Mouse (Mus musculus) layer of hippocampus, adult 11-12 months (tissue): ENCODE measurements around the gene Spa17.

Experiments used
- DNase-seq: peaks from one replicate; pipeline ENCODE4 v3.0.0; 2022; ENCODE audit warnings: low spot score

Spa17 gene

GRCm38 (mm10) chr9:37616770-37617169 lies 3.2 kb upstream of the Spa17 start:
- DNase-seq = peak; percentile 55

DNA sequence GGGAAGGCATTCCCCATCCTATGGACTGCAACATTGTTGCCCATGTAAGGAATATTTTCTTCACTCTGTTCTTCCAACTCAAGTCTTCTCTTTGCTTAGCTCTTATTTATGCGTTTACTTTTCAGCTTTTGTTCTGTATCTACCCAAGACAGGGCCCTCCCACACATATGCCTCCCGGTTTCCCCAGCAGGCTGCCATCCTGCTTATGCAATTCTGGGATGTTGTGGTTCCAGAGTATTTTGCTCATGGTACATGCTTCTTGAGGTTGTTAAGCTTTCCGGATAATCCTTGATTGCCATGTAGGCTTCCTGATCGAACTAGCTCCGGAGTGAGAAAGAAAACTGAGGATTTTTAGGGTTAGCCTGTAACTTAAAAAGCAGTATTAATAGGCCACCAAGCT lies 1.7 kb upstream of the Spa17 start:
- DNase-seq = no peak

DNA sequence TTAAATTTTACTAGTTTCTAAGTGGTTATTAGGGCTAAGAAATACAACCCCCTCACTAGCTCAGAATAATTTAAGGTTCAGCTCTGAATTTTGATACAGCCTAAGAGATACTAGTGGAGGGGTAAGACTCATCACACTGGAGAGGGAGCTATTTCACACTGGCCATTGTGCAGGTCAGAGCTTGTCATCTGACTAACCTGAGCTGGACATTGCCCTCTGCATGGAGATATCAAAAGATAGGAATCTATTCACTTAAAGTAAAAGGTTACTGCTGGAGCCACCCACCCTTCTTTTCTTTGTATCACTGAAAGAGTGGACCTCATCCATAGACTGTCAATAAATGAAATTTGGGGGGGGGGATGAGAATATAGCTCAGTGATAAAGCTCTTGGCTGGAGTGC lies 794 bp upstream of the Spa17 start:
- DNase-seq = no peak

- no peak for DNase-seq
These were observed 374 bp upstream of the Spa17 start for GRCm38 (mm10) chr9:37613911-37614280.

- no peak for DNase-seq
These were observed 4.0 kb downstream of the Spa17 start for GRCm38 (mm10) chr9:37609558-37609957.

GRCm38 (mm10) chr9:37605089-37605488 lies 8.4 kb downstream of the Spa17 start:
- no peak for DNase-seq

- DNase-seq = no peak
These were observed 12.8 kb downstream of the Spa17 start for GRCm38 (mm10) chr9:37600538-37601205.

- no peak for DNase-seq
These were observed 14.9 kb downstream of the Spa17 start for GRCm38 (mm10) chr9:37598637-37599036.

DNA sequence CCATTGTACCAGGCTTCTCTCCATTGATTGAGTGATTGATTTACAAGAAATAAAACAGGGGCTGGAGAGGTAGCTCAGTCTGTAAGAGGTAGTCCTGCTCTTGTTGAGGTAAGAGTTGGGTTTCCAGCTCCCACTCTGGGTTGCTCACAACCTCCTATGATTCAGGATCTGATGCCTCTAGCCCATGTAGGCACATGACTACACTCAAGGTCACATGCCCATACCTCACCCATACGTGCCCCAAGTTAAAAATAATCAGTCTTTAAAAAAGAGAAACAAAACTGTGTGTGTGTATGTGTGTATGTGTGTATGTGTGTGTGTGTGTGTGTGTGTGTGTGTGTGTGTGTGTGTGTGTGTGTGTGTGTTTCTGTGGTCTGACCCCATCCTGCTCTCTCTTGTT lies 18.0 kb downstream of the Spa17 start:
- DNase-seq = no peak

GRCm38 (mm10) chr9:37593690-37594089 lies 19.8 kb downstream of the Spa17 start:
- DNase-seq = no peak

DNA sequence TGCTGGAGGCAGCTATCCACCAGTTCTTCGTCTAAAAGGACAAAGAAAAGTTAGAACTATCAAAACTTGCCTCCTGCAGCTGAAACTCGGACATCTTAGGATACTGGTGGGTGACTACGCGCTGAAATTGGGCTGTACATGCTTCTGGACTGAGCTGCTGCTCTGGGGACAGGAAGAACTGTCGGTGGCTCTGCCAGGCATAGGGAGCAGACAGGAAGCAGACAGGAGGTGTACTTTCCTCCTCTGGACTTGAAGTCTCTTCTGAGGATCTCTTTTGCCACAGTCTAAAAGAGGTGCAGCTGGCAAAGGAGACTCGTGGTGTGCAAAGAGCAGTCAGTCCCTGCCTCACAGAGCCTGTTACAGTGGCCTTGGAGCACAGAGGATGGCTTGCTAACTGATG lies 20.9 kb downstream of the Spa17 start:
- DNase-seq = no peak

DNA sequence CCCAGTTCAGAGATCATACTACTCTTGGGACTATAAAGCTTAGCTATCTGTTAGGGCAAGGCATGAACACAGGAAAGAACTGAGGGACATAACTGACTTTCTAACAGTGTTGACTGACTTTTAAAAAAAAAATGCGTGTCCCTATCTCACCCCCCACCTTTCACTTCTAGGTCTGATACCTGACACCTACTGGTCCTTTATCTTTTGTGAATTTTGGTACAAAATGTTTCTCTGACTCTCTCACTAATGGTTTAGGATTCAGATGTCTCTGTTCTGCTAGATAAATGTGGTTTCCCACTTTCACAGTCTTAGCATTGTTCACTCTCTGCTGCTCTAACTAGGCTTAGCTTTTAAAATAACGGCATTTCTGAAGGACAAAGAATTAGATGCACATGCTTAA lies 21.5 kb downstream of the Spa17 start:
- no peak for DNase-seq

- no peak for DNase-seq
These were observed 23.1 kb downstream of the Spa17 start for GRCm38 (mm10) chr9:37590381-37590780.

DNA sequence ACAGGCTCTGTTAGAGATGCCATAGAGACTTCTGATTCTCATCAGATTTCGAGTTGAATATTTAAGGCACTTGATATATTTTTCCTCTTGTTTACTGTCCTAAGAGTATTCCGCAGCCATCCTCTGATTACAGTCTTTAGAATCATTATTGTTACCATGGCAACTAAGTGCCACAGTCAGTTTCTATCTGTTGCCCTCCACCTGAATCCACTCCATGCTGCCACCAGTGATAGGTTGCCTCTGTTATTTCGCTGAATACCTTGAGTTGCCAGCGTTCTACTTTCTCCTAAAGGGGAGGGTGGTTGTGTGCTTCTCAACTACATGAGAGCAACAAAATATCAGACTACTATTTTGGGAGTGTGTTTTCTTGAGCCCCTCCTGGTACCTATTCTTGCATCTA lies 26.8 kb downstream of the Spa17 start:
- DNase-seq = no peak

DNA sequence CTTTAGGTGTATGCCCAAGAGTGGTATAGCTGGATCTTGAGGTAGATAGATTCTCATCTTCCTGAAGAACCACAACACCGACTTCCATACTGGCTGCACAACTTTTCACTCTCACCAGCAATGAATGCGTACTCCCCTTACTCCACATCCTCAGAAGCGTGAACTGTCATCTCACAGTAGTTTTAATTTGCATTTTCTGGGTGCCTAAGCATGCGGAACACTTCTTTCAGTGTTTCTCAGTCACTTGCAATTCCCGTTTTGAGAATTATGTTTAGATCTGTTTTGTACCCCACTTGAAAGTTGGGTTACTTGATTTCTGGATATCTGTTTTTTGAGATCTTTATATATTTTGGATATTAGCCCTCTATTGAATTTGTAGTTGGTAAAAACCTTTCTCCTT lies 29.9 kb downstream of the Spa17 start:
- DNase-seq = no peak

DNA sequence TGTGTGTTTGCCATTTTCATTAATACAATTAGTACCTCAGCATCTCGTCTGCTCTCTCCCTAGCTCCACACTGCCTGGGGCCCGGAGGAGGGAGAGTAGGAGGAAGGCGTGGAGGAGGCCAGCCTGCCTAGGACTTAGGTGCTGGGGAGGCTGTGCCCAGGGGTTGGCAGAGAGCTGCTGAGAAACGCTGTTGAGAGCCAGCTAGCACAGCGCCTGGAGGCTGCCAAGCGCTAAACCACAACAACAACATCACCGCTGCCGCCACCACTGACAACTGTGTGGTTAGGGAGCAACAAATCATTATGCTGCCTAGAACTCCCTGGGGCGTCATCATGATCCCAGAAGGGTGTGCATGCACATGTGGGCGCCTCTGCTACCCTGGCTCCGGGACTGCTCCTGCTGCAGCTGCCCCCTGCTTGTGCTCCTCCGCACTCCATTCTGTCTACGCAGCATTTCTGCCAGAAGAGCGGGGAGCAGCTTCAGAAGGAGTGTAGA lies 37.0 kb downstream of the Spa17 start:
- DNase-seq = peak; percentile 55

GRCm38 (mm10) chr9:37572204-37572876 lies 41.2 kb downstream of the Spa17 start:
- no peak for DNase-seq

DNA sequence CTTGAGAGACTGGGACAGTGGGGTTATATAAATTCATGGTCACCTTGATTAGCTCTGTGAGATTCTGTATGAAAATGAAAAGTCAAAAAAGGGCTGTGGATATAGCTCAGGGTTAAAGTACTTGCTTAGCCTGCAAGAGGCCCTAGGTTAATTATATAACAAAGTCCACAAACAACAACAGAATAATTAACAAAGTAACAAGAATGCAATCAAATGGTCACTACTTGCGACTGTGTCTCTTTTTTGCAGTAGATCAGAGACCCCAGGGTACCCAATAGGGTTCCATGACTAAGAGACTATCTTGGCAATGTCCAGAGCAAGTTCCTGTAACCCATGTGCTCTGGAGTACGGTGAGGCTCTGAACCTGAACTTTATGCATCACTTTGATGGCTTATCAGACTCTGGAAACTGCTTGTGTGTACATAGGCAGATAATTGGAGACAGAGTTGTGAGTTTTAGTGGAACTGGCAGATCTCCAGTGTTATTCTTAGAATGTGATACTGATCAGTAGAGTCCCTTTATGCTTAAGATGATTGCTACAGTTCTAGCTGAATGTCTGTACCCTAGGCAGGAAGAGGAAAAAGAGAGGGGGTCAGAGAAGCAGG lies 44.2 kb downstream of the Spa17 start:
- DNase-seq = no peak

- no peak for DNase-seq
These were observed 44.8 kb downstream of the Spa17 start for GRCm38 (mm10) chr9:37568605-37569214.

DNA sequence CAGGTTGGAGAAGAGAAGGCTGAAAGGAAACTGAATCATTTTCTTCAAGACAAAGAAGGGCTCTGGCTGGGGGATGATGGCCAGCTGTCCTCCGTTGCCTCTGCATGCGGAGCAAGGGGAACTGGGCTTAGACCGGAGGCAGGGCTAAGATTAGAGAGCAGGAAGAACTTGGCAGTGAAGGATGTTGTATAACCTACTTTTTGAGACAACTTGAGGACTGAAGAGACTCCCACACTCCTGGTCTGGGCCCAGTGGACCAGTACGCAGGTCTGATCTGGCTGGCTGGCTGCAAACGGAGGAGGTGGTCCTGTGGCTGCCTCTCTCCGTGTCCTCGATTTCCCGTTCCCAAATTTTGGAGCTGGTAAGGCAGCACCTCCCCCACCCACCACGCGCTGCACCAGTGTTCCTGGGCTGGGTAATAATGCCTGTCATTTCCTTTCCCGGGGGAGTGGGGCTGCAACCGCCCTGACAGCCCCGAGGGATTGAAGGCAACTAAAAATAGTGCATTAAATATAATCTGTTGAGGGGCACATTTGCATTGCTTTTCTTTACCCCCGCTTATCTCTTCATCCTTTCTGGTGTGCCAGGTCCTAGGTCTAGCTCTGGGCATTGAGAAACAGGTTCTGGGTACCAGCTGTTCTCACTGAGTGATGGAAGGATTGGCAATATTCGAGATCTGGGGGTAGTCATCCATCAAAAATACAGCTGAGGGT lies 45.5 kb downstream of the Spa17 start:
- DNase-seq = no peak

DNA sequence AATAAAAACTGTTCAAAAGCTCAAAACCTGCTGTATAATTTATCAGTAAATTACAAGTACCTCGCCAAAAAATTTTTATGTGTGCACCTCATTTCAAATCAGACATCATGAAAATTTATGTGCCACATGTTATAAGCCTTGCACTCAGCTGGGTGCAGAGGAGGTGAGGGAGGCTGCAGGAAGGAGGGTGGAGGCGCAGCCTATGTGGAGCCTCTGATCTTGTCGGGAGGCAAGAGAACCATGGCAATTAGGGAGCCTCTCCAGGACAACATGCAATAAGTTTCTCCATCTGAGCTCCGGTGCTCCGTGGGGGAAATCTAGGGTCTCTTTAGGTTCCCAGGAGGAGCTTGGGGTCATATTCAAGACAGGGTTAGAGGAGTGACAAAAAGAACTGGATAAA lies 46.1 kb downstream of the Spa17 start:
- DNase-seq = no peak

- no peak for DNase-seq
These were observed 46.5 kb downstream of the Spa17 start for GRCm38 (mm10) chr9:37567019-37567418.
